ENCODE assay signal across 14 mouse cellular contexts in genomic region chr2:33629641-33630040, GRCm38 (mm10). TPM values are rescaled to one million over a fixed set of nuclear protein-coding genes. Genes with fewer than 3 reads are reported as not detected.
A peak's percentile ranks its signal among the peaks of the same experiment; 100 is the strongest.
DNase-seq lines count a peak whose midpoint lies in the region; ATAC-seq and TF ChIP-seq lines count a peak whose summit lies in the region.
"Had no signal": no experiment of that assay in that cellular context is flagged by ENCODE, and none has a peak within 500 bp of the region (broad histone marks: within the 10 kb centered on the region; RNA-seq: fewer than 3 reads in every experiment).

No protein-coding gene starts in this region.

- peaks cover 100% of the 10 kb centered on the region for H3K27me3 ChIP-seq in hindbrain, embryonic 10.5 days (ENCODE audit: insufficient read depth, poor library complexity, severe bottlenecking)
- H3K27me3 ChIP-seq in hindbrain, postnatal 0 days (ENCODE audit: insufficient read depth, low read length), result peaks cover 61% of the 10 kb centered on the region
- H3K27me3 ChIP-seq in hindbrain, embryonic 15.5 days, result peaks cover 86% of the 10 kb centered on the region
- H3K27me3 ChIP-seq in midbrain, embryonic 14.5 days (ENCODE audit: control insufficient read depth, insufficient read depth, low read length), result peaks cover 93% of the 10 kb centered on the region

- WGBS in hindbrain, embryonic 10.5 days, result 4% methylated on average over 6 of the region's 6 CpGs
- 8% methylated on average over 6 of the region's 6 CpGs for WGBS in hindbrain, postnatal 0 days
- WGBS in hindbrain, embryonic 15.5 days, result 6% methylated on average over 6 of the region's 6 CpGs
- 8% methylated on average over 6 of the region's 6 CpGs for WGBS in midbrain, embryonic 14.5 days

- TF ChIP-seq CTCF in hindbrain, postnatal 0 days (IDR thresholded peaks at IDR 0.05; ENCODE audit: low read depth), result no peak

- ATAC-seq in hindbrain, postnatal 0 days, result no peak
- no peak for ATAC-seq in hindbrain, embryonic 15.5 days (ENCODE audit: low FRiP score, low read depth)
- no peak for ATAC-seq in midbrain, embryonic 14.5 days (ENCODE audit: low FRiP score, low TSS enrichment)
- no peak for ATAC-seq in megakaryocyte-erythroid progenitor cell, adult 5-6 weeks (replicated peaks; ENCODE audit: low FRiP score, low TSS enrichment, poor library complexity, severe bottlenecking)
- ATAC-seq in monocyte, adult 5-6 weeks (replicated peaks; ENCODE audit: insufficient number of reproducible peaks, low FRiP score, low TSS enrichment, poor library complexity, severe bottlenecking), result no peak

- H3K4me2 ChIP-seq in hindbrain, postnatal 0 days (ENCODE audit: low read depth, low read length), result no peak overlapping the region
- H3K4me2 ChIP-seq in hindbrain, embryonic 15.5 days, result peak overlapping the region; percentile 47
- no peak overlapping the region; the same call in 1 of the 2 replicates for H3K4me2 ChIP-seq in midbrain, embryonic 14.5 days (ENCODE audit: low read length)
- H3K4me2 ChIP-seq: heart, embryonic 15.5 days had no signal

- H3K4me1 ChIP-seq in hindbrain, embryonic 10.5 days (replicated peaks), result peaks cover 96% of the 10 kb centered on the region
- no peaks in the 10 kb centered on the region for H3K4me1 ChIP-seq in hindbrain, postnatal 0 days (ENCODE audit: insufficient read depth, low read length)
- peaks cover 36% of the 10 kb centered on the region for H3K4me1 ChIP-seq in hindbrain, embryonic 15.5 days (replicated peaks)
- peaks cover 14% of the 10 kb centered on the region; the same call in 1 of the 2 replicates for H3K4me1 ChIP-seq in midbrain, embryonic 14.5 days (ENCODE audit: control insufficient read depth, insufficient read depth, low read length)

- no peak overlapping the region for H3K9ac ChIP-seq in hindbrain, postnatal 0 days (replicated peaks; ENCODE audit: low read length)
- H3K9ac ChIP-seq in hindbrain, embryonic 15.5 days, result no peak overlapping the region
- H3K9ac ChIP-seq in midbrain, embryonic 14.5 days (replicated peaks; ENCODE audit: low read length), result 0 out of 2 replicates have a peak overlapping the region, but pooled peaks have one; percentile 6
- H3K9ac ChIP-seq: heart, embryonic 15.5 days had no signal

- DNase-seq in hindbrain, embryonic 10.5 days (ENCODE audit: low spot score), result no peak
- no peak for DNase-seq in hindbrain, postnatal 0 days (ENCODE audit: low spot score)
- DNase-seq in Muller cell, postnatal 12 days (ENCODE audit: inconsistent ontology term), result peak; percentile 28
- no peak for DNase-seq in midbrain, embryonic 14.5 days
- no peak for DNase-seq in adrenal gland, adult (ENCODE audit: inconsistent age in 2 of 2, low spot score in 1 of 2)
- DNase-seq: cerebellum, postnatal 25 days; heart, adult 18-20 months; kidney, postnatal 25 days; lung, adult 18-20 months had no signal

- H3K9me3 ChIP-seq in hindbrain, embryonic 10.5 days, result no peaks in the 10 kb centered on the region
- no peaks in the 10 kb centered on the region for H3K9me3 ChIP-seq in hindbrain, postnatal 0 days (ENCODE audit: low read length)
- no peaks in the 10 kb centered on the region for H3K9me3 ChIP-seq in hindbrain, embryonic 15.5 days
- H3K9me3 ChIP-seq in midbrain, embryonic 14.5 days (ENCODE audit: control insufficient read depth, low read length), result no peaks in the 10 kb centered on the region
- H3K9me3 ChIP-seq: heart, embryonic 15.5 days had no signal

- H3K27ac ChIP-seq in hindbrain, embryonic 10.5 days, result peak overlapping the region; percentile 84
- H3K27ac ChIP-seq in hindbrain, postnatal 0 days, result no peak overlapping the region
- H3K27ac ChIP-seq in hindbrain, embryonic 15.5 days (replicated peaks), result peak overlapping the region; percentile 69; the same call in 1 of the 2 replicates
- H3K27ac ChIP-seq in midbrain, embryonic 14.5 days (replicated peaks; ENCODE audit: low read depth, low read length), result no peak overlapping the region
- H3K27ac ChIP-seq: heart, embryonic 15.5 days; macrophage had no signal

- peak overlapping the region; percentile 42 for H3K4me3 ChIP-seq in hindbrain, embryonic 10.5 days
- H3K4me3 ChIP-seq in hindbrain, postnatal 0 days (ENCODE audit: low read length), result no peak overlapping the region
- H3K4me3 ChIP-seq in hindbrain, embryonic 15.5 days, result 0 out of 2 replicates have a peak overlapping the region, but pooled peaks have one; percentile 14
- no peak overlapping the region for H3K4me3 ChIP-seq in midbrain, embryonic 14.5 days (replicated peaks; ENCODE audit: low read depth, low read length)
- H3K4me3 ChIP-seq: heart, embryonic 15.5 days had no signal

- no peaks in the 10 kb centered on the region for H3K36me3 ChIP-seq in hindbrain, embryonic 10.5 days
- no peaks in the 10 kb centered on the region for H3K36me3 ChIP-seq in hindbrain, postnatal 0 days (ENCODE audit: insufficient read depth, low read length)
- H3K36me3 ChIP-seq in hindbrain, embryonic 15.5 days, result no peaks in the 10 kb centered on the region
- no peaks in the 10 kb centered on the region for H3K36me3 ChIP-seq in midbrain, embryonic 14.5 days (ENCODE audit: control insufficient read depth, insufficient read depth, low read length)
- H3K36me3 ChIP-seq: heart, embryonic 15.5 days had no signal

RNA-seq across cellular contexts. Expression of gene Lmx1b, which starts 10.7 kb away (rescaled TPM):
- 2.5 and 7.7 TPM in 2 replicates for polyA plus RNA-seq in hindbrain, embryonic 10.5 days (2016; fragmentation: Nextera tagmentation; extraction: Ambion mirVana)
- 17.3 and 21.1 TPM in 2 replicates for total RNA-seq in hindbrain, postnatal 0 days (2014; rRNA removed)
- polyA plus RNA-seq in hindbrain, postnatal 0 days (2015; fragmentation: Nextera tagmentation; extraction: Ambion mirVana), result 2.1 and 2.2 TPM in 2 replicates
- polyA plus RNA-seq in hindbrain, embryonic 15.5 days (2015; fragmentation: Nextera tagmentation; extraction: Ambion mirVana), result 4.9 and 6.2 TPM in 2 replicates
- polyA plus RNA-seq in midbrain, embryonic 14.5 days (2014; fragmentation: Nextera tagmentation; extraction: Ambion mirVana), result 1.7 and 2.3 TPM in 2 replicates
- not detected in 2 replicates for total RNA-seq in megakaryocyte-erythroid progenitor cell, adult 5-6 weeks (2014; fragmentation: Nextera tagmentation)
- total RNA-seq in megakaryocyte-erythroid progenitor cell, adult 5-6 weeks (2017), result not detected in 2 replicates
- total RNA-seq in monocyte, adult 5-6 weeks (2017), result not detected in 3 replicates
- polyA plus RNA-seq: heart, embryonic 15.5 days; macrophage had no signal

Comparison
In these comparisons a context has a peak if more than half of its experiments do, and no peak if none do; other contexts are left out.
1. H3K27ac ChIP-seq: peak in hindbrain, embryonic 10.5 days (single experiment) and hindbrain, embryonic 15.5 days (single experiment); none in hindbrain, postnatal 0 days (single experiment) and midbrain, embryonic 14.5 days (single experiment).
2. H3K4me3 ChIP-seq: peak in hindbrain, embryonic 10.5 days (single experiment) and hindbrain, embryonic 15.5 days (single experiment); none in hindbrain, postnatal 0 days (single experiment) and midbrain, embryonic 14.5 days (single experiment).